Mouse (Mus musculus): Measurements from ENCODE around the gene Coa5. TPM values are rescaled to one million over a fixed set of nuclear protein-coding genes. Genes with fewer than 3 reads are reported as not detected.

Coa5 gene
- polyA plus RNA-seq, 1 experiment from 2014 or later = 61.7 TPM

GRCm38 (mm10) chr1:37380913-37381312 lies 49.0 kb downstream of the Coa5 start:
- no peaks in the 10 kb centered on the region for H3K9me3 ChIP-seq

GRCm38 (mm10) chr1:37379536-37379935 lies 50.4 kb downstream of the Coa5 start:
- no peak overlapping the region for H3K27ac ChIP-seq (replicated peaks)
- peaks cover 6% of the 10 kb centered on the region for H3K4me1 ChIP-seq
- H3K9me3 ChIP-seq = no peaks in the 10 kb centered on the region
- H3K36me3 ChIP-seq (replicated peaks) = peaks cover 23% of the 10 kb centered on the region
- DNase-seq (ENCODE audit: low spot score) = no peak
- no peaks in the 10 kb centered on the region for H3K27me3 ChIP-seq (replicated peaks; ENCODE audit: low read depth, poor library complexity, severe bottlenecking)
- 69% methylated on average over 4 of the region's 4 CpGs for WGBS
- no peak overlapping the region for H3K4me3 ChIP-seq

More at GRCm38 (mm10) chr1:37380913-37381312, 49.0 kb downstream of the Coa5 start:
- Histone ChIP-seq H3K4me1 (peaks cover 6% of the 10 kb centered on the region), H3K36me3 (replicated peaks) (peaks cover 15% of the 10 kb centered on the region), H3K4me3 (no peak overlapping the region), H3K27ac (replicated peaks) (no peak overlapping the region), H3K27me3 (replicated peaks; ENCODE audit: low read depth, poor library complexity, severe bottlenecking) (no peaks in the 10 kb centered on the region)
- DNase-seq (ENCODE audit: low spot score) = no peak
- 95% methylated on average over 5 of the region's 5 CpGs for WGBS

GRCm38 (mm10) chr1:37378095-37378494 lies 51.8 kb downstream of the Coa5 start:
- 94% methylated on average over 5 of the region's 5 CpGs for WGBS
- H3K4me3 ChIP-seq = no peak overlapping the region
- H3K27ac ChIP-seq (replicated peaks) = no peak overlapping the region
- no peaks in the 10 kb centered on the region for H3K27me3 ChIP-seq (replicated peaks; ENCODE audit: low read depth, poor library complexity, severe bottlenecking)
- DNase-seq (ENCODE audit: low spot score) = no peak
- no peaks in the 10 kb centered on the region for H3K9me3 ChIP-seq
- H3K36me3 ChIP-seq (replicated peaks) = peaks cover 23% of the 10 kb centered on the region
- H3K4me1 ChIP-seq = peaks cover 6% of the 10 kb centered on the region

- H3K27ac ChIP-seq (replicated peaks) = no peak overlapping the region
- H3K4me1 ChIP-seq = peaks cover 8% of the 10 kb centered on the region
- 72% methylated on average over 2 of the region's 2 CpGs for WGBS
These were observed 53.2 kb downstream of the Coa5 start for GRCm38 (mm10) chr1:37376751-37377150.

GRCm38 (mm10) chr1:37376177-37376576 lies 53.7 kb downstream of the Coa5 start:
- 85% methylated on average over 8 of the region's 8 CpGs for WGBS
- H3K4me1 ChIP-seq = peaks cover 8% of the 10 kb centered on the region
- no peak for DNase-seq (ENCODE audit: low spot score)
- peaks cover 23% of the 10 kb centered on the region for H3K36me3 ChIP-seq (replicated peaks)
- no peak overlapping the region for H3K27ac ChIP-seq (replicated peaks)
- no peak overlapping the region for H3K4me3 ChIP-seq
- H3K27me3 ChIP-seq (replicated peaks; ENCODE audit: low read depth, poor library complexity, severe bottlenecking) = no peaks in the 10 kb centered on the region
- H3K9me3 ChIP-seq = no peaks in the 10 kb centered on the region

More at GRCm38 (mm10) chr1:37376751-37377150, 53.2 kb downstream of the Coa5 start:
- Histone ChIP-seq H3K36me3 (replicated peaks) (peaks cover 23% of the 10 kb centered on the region), H3K4me3 (no peak overlapping the region), H3K9me3 (no peaks in the 10 kb centered on the region), H3K27me3 (replicated peaks; ENCODE audit: low read depth, poor library complexity, severe bottlenecking) (no peaks in the 10 kb centered on the region)
- DNase-seq (ENCODE audit: low spot score) = peak; percentile 30

- peaks cover 31% of the 10 kb centered on the region for H3K36me3 ChIP-seq (replicated peaks)
- 90% methylated on average over 7 of the region's 7 CpGs for WGBS
- no peaks in the 10 kb centered on the region for H3K9me3 ChIP-seq
- H3K4me3 ChIP-seq = no peak overlapping the region
- 0 out of 2 replicates have a peak, but pooled peaks cover 2% of the 10 kb centered on the region for H3K4me1 ChIP-seq
- no peak overlapping the region for H3K27ac ChIP-seq (replicated peaks)
- no peak for DNase-seq (ENCODE audit: low spot score)
- no peaks in the 10 kb centered on the region for H3K27me3 ChIP-seq (replicated peaks; ENCODE audit: low read depth, poor library complexity, severe bottlenecking)
These were observed 61.0 kb downstream of the Coa5 start for GRCm38 (mm10) chr1:37368768-37369385.

- Histone ChIP-seq H3K4me3 (no peak overlapping the region), H3K9me3 (no peaks in the 10 kb centered on the region), H3K4me1 (0 out of 2 replicates have a peak, but pooled peaks cover 2% of the 10 kb centered on the region), H3K27ac (replicated peaks) (no peak overlapping the region), H3K27me3 (replicated peaks; ENCODE audit: low read depth, poor library complexity, severe bottlenecking) (no peaks in the 10 kb centered on the region), H3K36me3 (replicated peaks) (peaks cover 31% of the 10 kb centered on the region)
- 90% methylated on average over 10 of the region's 10 CpGs for WGBS
- no peak for DNase-seq (ENCODE audit: low spot score)
These were observed 61.8 kb downstream of the Coa5 start for GRCm38 (mm10) chr1:37368125-37368524.

Other genes with a start within 250 kb of the Coa5 start
- gene Cnga3, start 215.7 kb downstream of the Coa5 start, polyA plus RNA-seq (2016; fragmentation: Nextera tagmentation; extraction: Ambion mirVana) = not detected in 2 replicates
- 12.7 and 13.1 TPM in 2 replicates for gene Inpp4a, start 130.2 kb downstream of the Coa5 start, polyA plus RNA-seq (2016; fragmentation: Nextera tagmentation; extraction: Ambion mirVana)
- gene Unc50, start within 50 bp of the Coa5 start, polyA plus RNA-seq (2016; fragmentation: Nextera tagmentation; extraction: Ambion mirVana) = 105 and 109 TPM in 2 replicates
- gene Mgat4a, start 110.9 kb upstream of the Coa5 start, polyA plus RNA-seq (2016; fragmentation: Nextera tagmentation; extraction: Ambion mirVana) = 3.8 and 4.1 TPM in 2 replicates